Mouse (Mus musculus) testis, adult 2 months (tissue): ENCODE results near the gene Casp7. TPM values are rescaled to one million over a fixed set of nuclear protein-coding genes. Genes with fewer than 3 reads are reported as not detected.
"Not testable (repeated sequence)": the region's sequence is repeated elsewhere in the genome, so short reads cannot be mapped to it uniquely, and the experiment has no call there.

Experiments
- H3K27ac ChIP-seq: fragments of 200-500 bp; 2 replicates; pipeline ENCODE4 v1.5.1; 2012; ENCODE audit warnings: low read depth, low read length; ENCODE audit not compliant: control insufficient read depth, insufficient read depth
- H3K27me3 ChIP-seq: fragments of 200-500 bp; 2 replicates; pipeline ENCODE4 v1.6.1; 2012; ENCODE audit warnings: mild to moderate bottlenecking, low read length, moderate library complexity; ENCODE audit not compliant: control insufficient read depth, insufficient read depth
- H3K36me3 ChIP-seq: fragments of 200-500 bp; 2 replicates; pipeline ENCODE4 v1.6.1; 2012; ENCODE audit warnings: mild to moderate bottlenecking, low read length; ENCODE audit not compliant: control insufficient read depth, insufficient read depth
- H3K4me1 ChIP-seq: fragments of 200-500 bp; 2 replicates; pipeline ENCODE4 v1.6.1; 2012; ENCODE audit warnings: low read length; ENCODE audit not compliant: control insufficient read depth, insufficient read depth
- H3K4me3 ChIP-seq: fragments of 200-500 bp; 2 replicates; pipeline ENCODE4 v1.5.1; 2012; ENCODE audit warnings: low read depth, mild to moderate bottlenecking, low read length, moderate library complexity, mixed read lengths; ENCODE audit not compliant: control insufficient read depth
- CTCF ChIP-seq: fragments of 200-500 bp; IDR thresholded peaks from 2 replicates; pipeline ENCODE4 v1.5.1; 2012; ENCODE audit warnings: low read depth, mild to moderate bottlenecking, inconsistent platforms, low read length, moderate library complexity; ENCODE audit not compliant: control insufficient read depth, insufficient read depth, insufficient replicate concordance
- POLR2A ChIP-seq: fragments of 200-500 bp; IDR thresholded peaks from 2 replicates; pipeline ENCODE4 v1.6.1; 2012; ENCODE audit warnings: low read depth, mild to moderate bottlenecking, inconsistent platforms, low read length, moderate library complexity; ENCODE audit not compliant: control insufficient read depth
- polyA plus RNA-seq: library from polyadenylated mRNA; depleted of rRNA; stranded (reverse); fragments of >200 nt; gene quantifications from 2 replicates; pipeline ENCODE4 v1.2.3, GENCODE M21; 2012

Casp7 gene
- polyA plus RNA-seq, 1 experiment = 1.7 TPM

DNA sequence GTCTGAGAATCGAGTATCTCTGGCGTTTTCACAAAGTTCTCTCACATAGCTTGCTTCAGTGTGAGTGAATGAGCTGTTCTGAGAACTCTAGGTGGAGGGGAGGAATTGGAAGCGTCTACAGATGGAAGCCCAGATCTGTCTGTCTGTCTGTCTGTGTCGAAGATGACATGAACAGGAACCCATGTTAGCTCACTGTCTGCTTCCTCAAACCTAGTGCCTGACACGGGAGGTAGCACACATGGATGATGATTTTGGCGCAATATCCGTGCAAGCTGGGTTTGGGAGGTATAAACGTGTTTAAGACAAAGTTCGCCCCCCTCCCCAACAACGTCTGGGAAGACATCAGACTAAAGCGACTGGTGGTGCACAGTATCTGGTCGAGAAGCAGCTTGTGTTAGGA, 702 bp upstream of the Casp7 start:
- peaks cover 12% of the 10 kb centered on the region for H3K4me1 ChIP-seq
- H3K27ac ChIP-seq = no peak overlapping the region
- peak overlapping the region; percentile 80; the same call in 1 of the 2 replicates for H3K4me3 ChIP-seq
- H3K27me3 ChIP-seq = no peaks in the 10 kb centered on the region
- no peak for TF ChIP-seq CTCF
- no peak for TF ChIP-seq POLR2A
- no peaks in the 10 kb centered on the region for H3K36me3 ChIP-seq

DNA sequence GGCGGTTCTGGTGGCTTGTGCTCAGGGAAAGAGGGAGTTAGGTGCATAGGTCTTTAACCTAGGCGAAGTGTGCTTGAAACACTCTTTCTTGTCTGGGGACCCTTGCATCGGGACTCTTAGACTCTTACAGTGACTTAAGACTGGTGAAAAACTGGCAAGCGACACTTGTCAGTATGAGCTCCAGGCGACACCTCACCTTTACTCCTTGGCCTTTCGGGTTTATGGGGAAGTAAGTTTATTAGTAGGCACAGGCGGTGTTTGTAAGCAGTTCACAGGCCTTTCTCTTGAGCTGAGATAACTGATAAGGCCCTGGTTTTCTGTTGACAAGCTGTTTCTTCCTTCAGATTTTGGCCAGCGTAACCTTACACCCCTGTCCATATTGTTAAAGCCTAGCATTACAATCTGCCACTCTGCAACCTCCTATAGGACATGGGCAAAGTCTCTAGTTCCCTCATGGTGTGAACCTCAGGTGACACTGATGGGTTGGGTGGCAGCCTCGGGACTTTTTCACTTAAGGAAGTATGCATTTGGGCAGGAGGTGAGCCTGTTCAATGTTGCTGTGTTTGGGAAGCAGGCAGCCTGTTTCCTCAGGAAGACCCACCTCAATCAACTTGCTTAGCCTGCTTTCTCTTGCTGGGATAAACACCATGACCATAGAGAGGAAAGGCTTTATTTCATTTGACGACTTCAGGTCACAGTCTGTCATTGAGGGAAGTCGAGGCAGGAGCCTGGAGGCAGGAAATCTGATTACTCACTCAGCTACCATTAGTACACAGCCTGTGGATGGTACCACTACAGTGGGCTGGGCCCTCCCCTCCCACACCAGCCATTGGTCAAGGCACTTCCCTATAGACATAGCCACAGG, 966 bp downstream of the Casp7 start:
- peak overlapping the region; percentile 80 for H3K4me3 ChIP-seq
- no peaks in the 10 kb centered on the region for H3K27me3 ChIP-seq
- no peak overlapping the region; the same call in 1 of the 2 replicates for H3K27ac ChIP-seq
- H3K36me3 ChIP-seq = no peaks in the 10 kb centered on the region
- TF ChIP-seq POLR2A (no peak), CTCF (no peak)
- peaks cover 12% of the 10 kb centered on the region for H3K4me1 ChIP-seq

DNA sequence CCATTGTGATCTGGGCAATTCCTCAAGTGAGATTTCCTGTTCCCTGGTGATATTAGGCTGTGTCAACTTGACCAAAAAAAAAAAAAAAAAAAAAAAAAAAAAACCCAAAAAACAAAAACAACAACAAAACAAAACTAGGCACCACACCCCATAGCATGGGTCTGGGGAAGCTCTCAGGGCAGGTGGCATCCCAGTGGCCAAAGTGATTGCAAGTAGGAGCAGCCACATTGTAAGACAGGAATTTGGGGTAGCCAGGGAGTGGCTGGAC, 1.5 kb downstream of the Casp7 start:
- Histone ChIP-seq H3K27ac (no peak overlapping the region), H3K27me3 (no peaks in the 10 kb centered on the region), H3K4me3 (no peak overlapping the region), H3K36me3 (no peaks in the 10 kb centered on the region), H3K4me1 (peaks cover 12% of the 10 kb centered on the region)
- TF ChIP-seq POLR2A (no peak), CTCF (no peak)

DNA sequence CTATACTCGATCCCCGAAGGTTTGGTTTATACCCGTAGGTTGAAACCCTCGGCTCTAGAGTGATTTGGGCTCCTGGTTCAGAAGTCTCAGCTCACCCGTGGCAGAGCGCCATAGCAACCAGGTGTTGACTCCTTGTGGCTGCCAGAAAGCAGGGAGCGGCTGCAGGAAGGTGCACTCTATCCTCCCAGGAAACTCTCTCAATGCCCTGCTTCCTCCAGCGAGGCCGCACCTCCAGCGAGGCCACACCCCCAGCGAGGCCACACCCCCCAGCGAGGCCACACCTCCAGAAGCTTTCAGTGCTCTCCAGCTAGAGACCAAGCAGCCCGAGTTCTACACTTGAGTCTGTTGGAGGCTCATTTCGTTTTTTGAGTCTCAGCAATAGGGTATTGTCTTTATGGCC, 3.3 kb downstream of the Casp7 start:
- Histone ChIP-seq H3K27me3 (no peaks in the 10 kb centered on the region), H3K4me1 (peaks cover 12% of the 10 kb centered on the region), H3K4me3 (peak overlapping the region; percentile 24; the same call in 1 of the 2 replicates), H3K27ac (no peak overlapping the region), H3K36me3 (no peaks in the 10 kb centered on the region)
- no peak for TF ChIP-seq POLR2A
- no peak for TF ChIP-seq CTCF

DNA sequence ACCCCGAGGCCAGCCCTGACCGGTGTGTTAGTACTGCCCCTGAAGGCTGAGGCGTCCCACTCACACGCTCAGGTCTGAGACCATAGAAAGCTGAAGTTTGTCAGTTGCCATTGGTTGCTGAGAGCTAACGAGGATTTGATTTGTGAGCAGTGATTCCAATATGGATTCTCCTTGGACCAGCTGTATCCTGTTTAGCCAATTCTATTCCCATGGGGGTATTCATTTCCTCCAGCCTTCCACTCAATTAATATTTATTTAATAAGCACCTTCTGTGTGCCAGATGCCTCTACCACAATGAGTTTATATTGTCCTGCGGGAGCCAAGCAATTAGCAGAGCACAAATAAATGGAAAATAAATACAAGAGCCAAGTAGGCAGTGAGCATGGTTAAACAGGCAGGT, 4.9 kb downstream of the Casp7 start:
- H3K27me3 ChIP-seq = no peaks in the 10 kb centered on the region
- H3K4me3 ChIP-seq = peak overlapping the region; percentile 9; the same call in 1 of the 2 replicates
- no peak for TF ChIP-seq CTCF
- no peak for TF ChIP-seq POLR2A
- peaks cover 5% of the 10 kb centered on the region for H3K4me1 ChIP-seq
- H3K27ac ChIP-seq = no peak overlapping the region
- no peaks in the 10 kb centered on the region for H3K36me3 ChIP-seq

DNA sequence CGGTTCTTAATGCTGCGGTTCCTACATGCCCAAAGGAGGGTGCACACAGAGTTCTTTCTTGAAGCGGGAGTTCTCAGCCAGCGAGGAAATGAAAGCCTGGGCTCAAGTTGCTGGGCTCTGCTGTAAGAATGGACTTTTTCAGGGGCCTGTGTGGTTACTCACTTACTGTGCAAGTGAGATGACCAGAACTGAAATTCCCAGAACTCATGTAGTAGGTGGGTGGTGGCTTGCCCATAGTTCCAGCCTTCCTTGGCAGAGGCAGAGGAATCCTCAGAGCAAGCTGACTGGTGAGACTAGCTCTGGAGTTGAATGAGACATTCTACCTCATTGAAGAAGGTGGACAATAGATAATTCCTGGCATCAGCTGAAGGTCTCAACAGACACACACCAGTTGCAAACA, 8.9 kb downstream of the Casp7 start:
- Histone ChIP-seq H3K4me1 (no peaks in the 10 kb centered on the region), H3K27me3 (no peaks in the 10 kb centered on the region), H3K36me3 (no peaks in the 10 kb centered on the region), H3K27ac (no peak overlapping the region), H3K4me3 (no peak overlapping the region)
- TF ChIP-seq POLR2A (no peak), CTCF (no peak)

DNA sequence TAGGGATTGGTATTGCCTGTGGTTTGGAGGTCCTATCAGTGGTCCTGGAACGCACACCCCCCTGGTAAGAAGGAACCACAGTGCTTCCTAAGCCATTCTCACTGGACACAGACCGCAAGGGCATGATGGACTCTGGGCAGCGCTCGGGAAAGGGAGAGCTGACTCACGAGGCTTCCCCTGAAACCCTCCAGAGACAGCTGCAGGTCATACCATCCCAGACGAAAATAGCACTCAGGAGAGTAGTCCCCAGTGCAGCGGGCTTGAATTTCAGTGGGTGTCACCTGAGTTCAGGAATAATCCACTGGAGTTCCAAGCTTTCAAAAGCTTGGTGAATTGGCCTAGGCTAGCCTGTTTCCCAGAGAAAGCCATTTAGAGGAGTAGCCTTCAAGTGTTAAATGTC, 9.7 kb downstream of the Casp7 start:
- Histone ChIP-seq H3K4me1 (no peaks in the 10 kb centered on the region), H3K4me3 (no peak overlapping the region), H3K27ac (no peak overlapping the region), H3K27me3 (no peaks in the 10 kb centered on the region), H3K36me3 (no peaks in the 10 kb centered on the region)
- no peak for TF ChIP-seq POLR2A

DNA sequence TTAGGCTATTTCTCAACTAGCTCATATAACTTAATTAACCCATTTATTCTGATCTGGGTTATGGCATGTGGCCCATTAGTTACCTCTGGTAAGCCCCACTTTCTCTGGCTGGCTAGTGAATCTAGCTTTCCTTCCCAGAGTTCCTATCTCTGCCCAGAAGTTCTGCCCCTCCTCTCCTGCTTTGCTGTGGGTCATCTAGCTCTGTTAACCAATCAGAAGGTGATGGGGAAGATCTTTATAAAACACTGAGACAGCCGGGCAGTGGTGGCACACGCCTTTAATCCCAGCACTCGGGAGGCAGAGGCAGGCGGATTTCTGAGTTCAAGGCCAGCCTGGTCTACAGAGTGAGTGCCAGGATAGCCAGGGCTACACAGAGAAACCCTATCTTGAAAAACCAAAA, 13.0 kb downstream of the Casp7 start:
- not testable (repeated sequence) for H3K36me3 ChIP-seq, H3K4me3 ChIP-seq

More for the DNA sequence above, 13.0 kb downstream of the Casp7 start:
- H3K27me3 ChIP-seq, H3K4me1 ChIP-seq, H3K27ac ChIP-seq: not testable (repeated sequence)
